Mouse (Mus musculus): ENCODE results near the gene Pigu. TPM values are rescaled to one million over a fixed set of nuclear protein-coding genes. Genes with fewer than 3 reads are reported as not detected.

Pigu gene
- polyA plus RNA-seq, 1 experiment from 2014 or later = 45.6 TPM

- H3K27me3 ChIP-seq = no peaks in the 10 kb centered on the region
- H3K27ac ChIP-seq = no peak overlapping the region; the same call in 1 of the 2 replicates
- H3K4me3 ChIP-seq = no peak overlapping the region
- no peak overlapping the region for H3K9ac ChIP-seq
- peaks cover 88% of the 10 kb centered on the region for H3K36me3 ChIP-seq
- no peak for ATAC-seq (ENCODE audit: low FRiP score, low read depth)
- WGBS = 80% methylated on average over 1 of the region's 1 CpGs
- no peak overlapping the region for H3K4me2 ChIP-seq (replicated peaks)
- H3K4me1 ChIP-seq = no peaks in the 10 kb centered on the region
- no peaks in the 10 kb centered on the region for H3K9me3 ChIP-seq
Measured at GRCm38 (mm10) chr2:155248206-155248605, 109.0 kb downstream of the Pigu start.

GRCm38 (mm10) chr2:155246231-155246630, 111.0 kb downstream of the Pigu start:
- 94% methylated on average over 4 of the region's 4 CpGs for WGBS
- Histone ChIP-seq H3K27me3 (no peaks in the 10 kb centered on the region), H3K4me3 (no peak overlapping the region), H3K4me2 (replicated peaks) (no peak overlapping the region), H3K4me1 (no peaks in the 10 kb centered on the region), H3K9ac (no peak overlapping the region), H3K36me3 (peaks cover 92% of the 10 kb centered on the region), H3K27ac (no peak overlapping the region), H3K9me3 (no peaks in the 10 kb centered on the region)
- no peak for ATAC-seq (ENCODE audit: low FRiP score, low read depth)

- Histone ChIP-seq H3K36me3 (peaks cover 65% of the 10 kb centered on the region), H3K27ac (no peak overlapping the region), H3K9ac (no peak overlapping the region), H3K4me1 (peaks cover 13% of the 10 kb centered on the region), H3K4me2 (replicated peaks) (no peak overlapping the region), H3K27me3 (no peaks in the 10 kb centered on the region), H3K9me3 (no peaks in the 10 kb centered on the region), H3K4me3 (no peak overlapping the region)
- 89% methylated on average over 7 of the region's 7 CpGs for WGBS
- ATAC-seq (ENCODE audit: low FRiP score, low read depth) = no peak
Measured at GRCm38 (mm10) chr2:155242296-155242855, 114.9 kb downstream of the Pigu start.

GRCm38 (mm10) chr2:155240915-155241314, 116.3 kb downstream of the Pigu start:
- Histone ChIP-seq H3K9me3 (no peaks in the 10 kb centered on the region), H3K4me1 (peaks cover 16% of the 10 kb centered on the region), H3K27ac (no peak overlapping the region), H3K36me3 (peaks cover 50% of the 10 kb centered on the region), H3K4me2 (replicated peaks) (no peak overlapping the region), H3K4me3 (no peak overlapping the region), H3K27me3 (no peaks in the 10 kb centered on the region), H3K9ac (no peak overlapping the region)
- no peak for ATAC-seq (ENCODE audit: low FRiP score, low read depth)
- 78% methylated on average over 4 of the region's 4 CpGs for WGBS

- H3K4me2 ChIP-seq (replicated peaks) = peak overlapping the region; percentile 95
Measured at GRCm38 (mm10) chr2:155237276-155237675, 120.0 kb downstream of the Pigu start.

GRCm38 (mm10) chr2:155236362-155236992, 120.8 kb downstream of the Pigu start, which contains the start of gene Dynlrb1:
TSS of gene Dynlrb1 (plus strand) at chr2:155236533.
- Histone ChIP-seq H3K36me3 (peaks cover 13% of the 10 kb centered on the region), H3K4me1 (peaks cover 20% of the 10 kb centered on the region), H3K9ac (peak within 1 kb of the TSS; percentile 91), H3K27me3 (no peaks in the 10 kb centered on the region), H3K9me3 (no peaks in the 10 kb centered on the region), H3K4me2 (replicated peaks) (peak within 1 kb of the TSS; percentile 95), H3K27ac (peak within 1 kb of the TSS; percentile 90), H3K4me3 (peak within 1 kb of the TSS; percentile 93)
- WGBS = under 1% methylated on average over 50 of the region's 50 CpGs
- ATAC-seq (ENCODE audit: low FRiP score, low read depth) = peak; percentile 99

More at GRCm38 (mm10) chr2:155237276-155237675, 120.0 kb downstream of the Pigu start:
- no peak for ATAC-seq (ENCODE audit: low FRiP score, low read depth)
- Histone ChIP-seq H3K4me3 (peak overlapping the region; percentile 93), H3K9ac (peak overlapping the region; percentile 91), H3K4me1 (peaks cover 20% of the 10 kb centered on the region), H3K27ac (no peak overlapping the region; the same call in 1 of the 2 replicates), H3K9me3 (no peaks in the 10 kb centered on the region), H3K36me3 (peaks cover 14% of the 10 kb centered on the region), H3K27me3 (no peaks in the 10 kb centered on the region)
- 17% methylated on average over 4 of the region's 4 CpGs for WGBS

- Histone ChIP-seq H3K36me3 (peaks cover 7% of the 10 kb centered on the region), H3K9me3 (no peaks in the 10 kb centered on the region), H3K27ac (peak overlapping the region; percentile 90), H3K4me3 (peak overlapping the region; percentile 93), H3K4me1 (peaks cover 20% of the 10 kb centered on the region), H3K27me3 (no peaks in the 10 kb centered on the region), H3K9ac (peak overlapping the region; percentile 91), H3K4me2 (replicated peaks) (peak overlapping the region; percentile 95)
- 5% methylated on average over 13 of the region's 13 CpGs for WGBS
- peak; percentile 94 for ATAC-seq (ENCODE audit: low FRiP score, low read depth)
Measured at GRCm38 (mm10) chr2:155235746-155236361, 121.4 kb downstream of the Pigu start.

MicroRNA genes within 50 kb of the gene (microRNA counts, 519-probe panel; counts per million panel counts)
- microRNA mmu-miR-695 = not detected

Small RNAs within 50 kb of the gene (microRNA-seq; reads per million reads assigned to microRNA genes)
- gene Mir695 = not detected

Other genes with a start within 250 kb of the Pigu start
- 68.3 and 71.2 TPM in 2 replicates for gene Itch, start 223.9 kb downstream of the Pigu start, polyA plus RNA-seq (2015; fragmentation: Nextera tagmentation; extraction: Ambion mirVana)
- gene Dynlrb1, start 120.9 kb downstream of the Pigu start, polyA plus RNA-seq (2015; fragmentation: Nextera tagmentation; extraction: Ambion mirVana) = 484 and 488 TPM in 2 replicates
- 213 and 216 TPM in 2 replicates for gene Map1lc3a, start 81.1 kb downstream of the Pigu start, polyA plus RNA-seq (2015; fragmentation: Nextera tagmentation; extraction: Ambion mirVana)
- gene Trp53inp2, start 23.6 kb upstream of the Pigu start, polyA plus RNA-seq (2015; fragmentation: Nextera tagmentation; extraction: Ambion mirVana) = 17.7 and 20.9 TPM in 2 replicates
- gene Ncoa6, start 116.5 kb upstream of the Pigu start, polyA plus RNA-seq (2015; fragmentation: Nextera tagmentation; extraction: Ambion mirVana) = 23.7 and 24.7 TPM in 2 replicates
- gene Acss2, start 160.5 kb upstream of the Pigu start, polyA plus RNA-seq (2015; fragmentation: Nextera tagmentation; extraction: Ambion mirVana) = 13.0 and 13.2 TPM in 2 replicates
- 7.5 and 9.2 TPM in 2 replicates for gene Ggt7, start 160.8 kb upstream of the Pigu start, polyA plus RNA-seq (2015; fragmentation: Nextera tagmentation; extraction: Ambion mirVana)
- 27.5 and 27.9 TPM in 2 replicates for gene Gss, start 235.4 kb upstream of the Pigu start, polyA plus RNA-seq (2015; fragmentation: Nextera tagmentation; extraction: Ambion mirVana)

Measured in limb, embryonic 13.5 days (tissue).